ENCODE assay signal across 7 mouse cellular contexts in the genomic region with DNA sequence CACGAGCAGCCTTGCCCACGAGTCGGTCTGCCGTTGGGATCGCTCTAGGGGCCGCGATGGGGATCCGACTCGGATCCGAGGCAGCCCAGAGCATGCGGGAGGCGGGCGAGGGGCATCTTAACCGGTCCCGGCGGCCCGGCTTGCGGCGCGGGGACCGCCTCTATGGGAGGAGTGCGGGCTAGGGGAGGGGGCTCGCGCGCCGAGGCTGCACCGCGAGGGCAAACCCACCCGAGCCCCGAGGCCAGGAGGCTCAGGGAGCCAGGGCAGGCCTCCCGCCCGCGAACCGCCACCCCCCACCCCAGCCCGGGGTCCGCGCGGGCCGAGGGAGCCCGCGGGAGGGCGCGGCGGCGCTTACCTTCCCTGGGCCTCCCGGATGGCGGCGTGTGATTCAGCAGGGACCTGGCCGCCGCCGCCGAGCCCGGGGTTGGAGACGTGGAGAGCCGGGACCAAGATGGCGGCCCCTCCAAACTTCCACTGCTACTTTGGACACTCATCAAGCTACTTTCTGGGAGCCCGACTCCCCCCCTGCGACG. TPM values are rescaled to one million over a fixed set of nuclear protein-coding genes. Genes with fewer than 3 reads are reported as not detected.
A peak's percentile ranks its signal among the peaks of the same experiment; 100 is the strongest.
DNase-seq lines count a peak whose midpoint lies in the region; ATAC-seq and TF ChIP-seq lines count a peak whose summit lies in the region.

No protein-coding gene starts in this region.

- peak overlapping the region; percentile 93 for H3K9ac ChIP-seq in hindbrain, embryonic 14.5 days

- peak; percentile 55 for ATAC-seq in frontal cortex, adult (ENCODE audit: low TSS enrichment)
- peak; percentile 82 for ATAC-seq in hindbrain, embryonic 14.5 days (ENCODE audit: low FRiP score)

- H3K4me1 ChIP-seq in cerebellum, adult 2 months (ENCODE audit: control insufficient read depth, insufficient read depth, low read length): no peaks in the 10 kb centered on the region; the same call in 1 of the 2 replicates
- H3K4me1 ChIP-seq in hindbrain, embryonic 14.5 days (replicated peaks; ENCODE audit: control insufficient read depth, insufficient read depth, low read length): peaks cover 17% of the 10 kb centered on the region

- WGBS in cerebellum, adult 2 months: 1% methylated on average over 57 of the region's 59 CpGs
- under 1% methylated on average over 49 of the region's 59 CpGs for WGBS in hindbrain, embryonic 14.5 days

- H3K9me3 ChIP-seq in hindbrain, embryonic 14.5 days (ENCODE audit: control insufficient read depth, low read length): no peaks in the 10 kb centered on the region

- peak overlapping the region; percentile 73 for H3K4me2 ChIP-seq in hindbrain, embryonic 14.5 days (replicated peaks)

- peak; percentile 80 for DNase-seq in Muller cell, postnatal 12 days (ENCODE audit: inconsistent ontology term)
- no peak for DNase-seq in cerebellum, adult 2 months
- DNase-seq in hindbrain, embryonic 14.5 days (ENCODE audit: low spot score): peak; percentile 62
- peak; percentile 62 to 69 for DNase-seq in left cerebral cortex, postnatal 25 days (ENCODE audit: low spot score in 2 of 2)
- DNase-seq in mesoderm, embryonic 11.5 days (ENCODE audit: low read depth, low spot score): peak; percentile 72
- peak; percentile 68 for DNase-seq in right cerebral cortex, postnatal 14 days

- peak overlapping the region; percentile 91 for H3K27ac ChIP-seq in cerebellum, adult 2 months (ENCODE audit: insufficient read depth, low read length)
- peak overlapping the region; percentile 100 for H3K27ac ChIP-seq in hindbrain, embryonic 14.5 days

- H3K4me3 ChIP-seq in cerebellum, adult 2 months (replicated peaks; ENCODE audit: insufficient read depth, low read depth, low read length): peak overlapping the region; percentile 92
- peak overlapping the region; percentile 93 for H3K4me3 ChIP-seq in hindbrain, embryonic 14.5 days (replicated peaks; ENCODE audit: low read length)

- TF ChIP-seq POLR2A in cerebellum, adult 2 months (IDR thresholded peaks at IDR 0.05; ENCODE audit: borderline replicate concordance, insufficient read depth, low read length): 0 out of 2 replicates have a peak, but pooled peaks have one; percentile 6

- H3K27me3 ChIP-seq in cerebellum, adult 2 months (ENCODE audit: control insufficient read depth, insufficient read depth, low read length): no peaks in the 10 kb centered on the region
- no peaks in the 10 kb centered on the region for H3K27me3 ChIP-seq in hindbrain, embryonic 14.5 days (ENCODE audit: control insufficient read depth, insufficient read depth, low read length)

- no peak for TF ChIP-seq CTCF in cerebellum, adult 2 months (IDR thresholded peaks at IDR 0.05; ENCODE audit: borderline replicate concordance, insufficient read depth, low read depth, low read length)

- H3K36me3 ChIP-seq in hindbrain, embryonic 14.5 days (replicated peaks; ENCODE audit: control insufficient read depth, insufficient read depth): no peaks in the 10 kb centered on the region

- intact Hi-C loops in left cerebral cortex, postnatal 25 days (cut with DNase I): loop anchor here (2.0 to 5.0 kb wide), 5 partner anchors 46 to 212 kb away; no protein-coding TSS in a partner anchor

RNA-seq across cellular contexts. Expression of gene Tlk1, which starts 0.6 kb away (rescaled TPM):
- 28.2 and 30.4 TPM in 2 replicates for polyA plus RNA-seq in cerebellum, adult 2 months (2012; rRNA removed)
- polyA plus RNA-seq in hindbrain, embryonic 14.5 days (2014; fragmentation: Nextera tagmentation; extraction: Ambion mirVana): 28.1 and 29.9 TPM in 2 replicates
- 10 to 100 TPM; 88.5 to 98.9 TPM for total RNA-seq in left cerebral cortex, postnatal 25 days (2021)

Comparison
In these comparisons a context has a peak if more than half of its experiments do, and no peak if none do; other contexts are left out.
1. DNase-seq: peak in Muller cell, postnatal 12 days (single experiment), hindbrain, embryonic 14.5 days (single experiment), left cerebral cortex, postnatal 25 days (2 of 2), mesoderm, embryonic 11.5 days (single experiment) and right cerebral cortex, postnatal 14 days (single experiment); none in cerebellum, adult 2 months (0 of 2).